Mouse (Mus musculus) heart, postnatal 0 days (tissue): ENCODE data around the gene Ppp1r36.

ENCODE experiments used
- CTCF ChIP-seq: IDR thresholded peaks from 2 replicates; pipeline ENCODE4 v1.5.1; 2016; ENCODE audit warnings: antibody characterized with exemption, control low read depth, low read depth
- EP300 ChIP-seq: IDR thresholded peaks from 2 replicates; pipeline ENCODE4 v1.6.1; 2016; ENCODE audit warnings: antibody characterized with exemption, low read depth

DNA sequence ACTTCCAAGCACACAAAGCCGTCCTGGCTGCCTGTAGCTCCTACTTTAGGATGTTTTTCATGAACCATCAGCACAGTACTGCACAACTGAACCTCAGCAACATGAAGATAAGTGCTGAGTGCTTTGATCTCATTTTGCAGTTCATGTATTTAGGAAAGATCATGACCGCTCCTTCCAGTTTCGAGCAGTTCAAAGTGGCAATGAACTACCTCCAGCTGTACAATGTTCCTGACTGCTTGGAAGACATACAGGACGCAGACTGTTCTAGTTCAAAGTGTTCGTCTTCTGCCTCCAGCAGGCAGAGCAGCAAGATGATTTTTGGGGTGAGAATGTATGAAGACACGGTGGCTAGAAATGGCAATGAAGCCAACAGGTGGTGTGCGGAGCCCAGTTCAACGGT is 32.0 kb upstream of the Ppp1r36 start:
- TF ChIP-seq CTCF, result no peak
- TF ChIP-seq EP300, result no peak
